Mouse (Mus musculus) G1E (cell line): ENCODE data around the gene Nrip3.

Source experiments
- CTCF ChIP-seq: IDR thresholded peaks from 2 replicates; pipeline ENCODE4 v1.5.1; 2012; ENCODE audit warnings: low read depth, low read length, inconsistent platforms, mixed read lengths
- GATA1 ChIP-seq: IDR thresholded peaks from 2 replicates; pipeline ENCODE4 v1.6.1; 2012; ENCODE audit warnings: borderline replicate concordance, low read length, inconsistent platforms, mixed read lengths
- GATA2 ChIP-seq: IDR thresholded peaks from 2 replicates; pipeline ENCODE4 v1.6.1; 2012; ENCODE audit warnings: low read depth, low read length, inconsistent platforms, borderline replicate concordance
- POLR2AphosphoS5 ChIP-seq: IDR thresholded peaks from 2 replicates; pipeline ENCODE4 v1.6.1; 2012; ENCODE audit warnings: low read depth, low read length, inconsistent platforms; ENCODE audit not compliant: insufficient replicate concordance
- TAL1 ChIP-seq: conservative IDR thresholded peaks from 2 replicates; pipeline ENCODE4 v1.6.1; 2012; ENCODE audit warnings: low read depth, low read length, inconsistent platforms, mixed read lengths

DNA sequence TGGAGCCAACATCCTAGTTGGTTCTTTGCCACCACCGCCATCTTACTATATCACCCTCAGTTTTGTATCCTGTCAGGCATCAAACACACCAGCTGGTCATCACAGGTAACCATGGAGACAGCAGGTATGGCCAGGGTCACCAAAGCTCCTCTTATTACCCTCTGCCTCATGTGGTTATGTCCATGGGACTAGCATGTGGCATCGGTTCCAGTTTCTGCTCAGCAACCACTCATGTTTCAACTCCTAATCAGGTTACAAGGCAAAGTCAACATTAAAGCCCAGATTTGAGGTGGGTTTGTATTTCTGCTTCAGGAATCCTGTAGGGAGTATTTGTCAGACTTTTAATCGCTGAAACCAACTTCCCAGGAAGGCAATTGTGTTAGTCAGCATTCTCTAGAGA is 9.0 kb upstream of the Nrip3 start:
- TF ChIP-seq CTCF (no peak), TAL1 (no peak), GATA1 (no peak), POLR2AphosphoS5 (no peak), GATA2 (no peak)
